Mouse (Mus musculus) E14TG2a.4 (cell line): ENCODE results near the gene Trpc4ap.
A peak's percentile ranks its signal among the peaks of the same experiment; 100 is the strongest.

Source experiments
- H3K27me3 ChIP-seq: 2 replicates; pipeline ENCODE4 v1.6.1; 2014; ENCODE audit warnings: low read length, control low read depth; ENCODE audit not compliant: insufficient read depth
- H3K36me3 ChIP-seq: 2 replicates; pipeline ENCODE4 v1.6.1; 2014; ENCODE audit warnings: low read length, control low read depth; ENCODE audit not compliant: insufficient read depth
- H3K4me1 ChIP-seq: replicated peaks from 2 replicates; pipeline ENCODE4 v1.6.1; 2014; ENCODE audit warnings: low read depth, low read length, control low read depth
- H3K4me3 ChIP-seq: replicated peaks from 2 replicates; pipeline ENCODE4 v1.5.1; 2014; ENCODE audit warnings: mild to moderate bottlenecking, low read length
- H3K9me3 ChIP-seq: 2 replicates; pipeline ENCODE4 v1.6.1; 2014; ENCODE audit warnings: low read length, control low read depth
- CTCF ChIP-seq: conservative IDR thresholded peaks from 2 replicates; pipeline ENCODE4 v1.5.1; 2014; ENCODE audit warnings: low read length
- NANOG ChIP-seq: IDR thresholded peaks from 2 replicates; pipeline ENCODE4 v1.6.1; 2014; ENCODE audit warnings: borderline replicate concordance, low read length, mixed read lengths
- POU5F1 ChIP-seq: IDR thresholded peaks from 2 replicates; pipeline ENCODE4 v1.6.1; 2014; ENCODE audit warnings: low read length, borderline replicate concordance

Trpc4ap gene

DNA sequence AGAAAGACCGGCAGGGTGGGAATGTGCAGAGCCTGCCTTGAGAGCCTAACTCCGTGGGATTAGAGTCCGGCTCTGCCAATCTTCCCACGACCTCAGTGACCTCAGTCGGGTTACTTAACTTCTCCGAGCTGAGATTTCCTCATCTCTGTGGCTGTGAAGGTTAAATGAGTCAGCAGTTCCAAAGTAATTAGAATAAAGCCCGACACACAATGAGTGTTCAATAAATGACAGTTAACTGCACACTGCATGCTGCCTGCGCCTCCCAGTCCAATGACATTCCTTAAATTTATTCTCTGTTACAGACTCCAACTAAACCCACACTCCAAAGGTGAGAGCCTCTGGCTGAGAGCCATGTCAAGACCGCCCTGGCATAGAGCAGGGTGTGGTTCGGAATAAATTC, 106.7 kb downstream of the Trpc4ap start:
- Histone ChIP-seq H3K4me1 (peaks cover 62% of the 10 kb centered on the region), H3K9me3 (no peaks in the 10 kb centered on the region), H3K27me3 (no peaks in the 10 kb centered on the region), H3K36me3 (peaks cover 20% of the 10 kb centered on the region), H3K4me3 (peak overlapping the region; percentile 43)
- TF ChIP-seq CTCF (no peak), POU5F1 (no peak), NANOG (peak; percentile 54; the same call in 1 of the 2 replicates)

DNA sequence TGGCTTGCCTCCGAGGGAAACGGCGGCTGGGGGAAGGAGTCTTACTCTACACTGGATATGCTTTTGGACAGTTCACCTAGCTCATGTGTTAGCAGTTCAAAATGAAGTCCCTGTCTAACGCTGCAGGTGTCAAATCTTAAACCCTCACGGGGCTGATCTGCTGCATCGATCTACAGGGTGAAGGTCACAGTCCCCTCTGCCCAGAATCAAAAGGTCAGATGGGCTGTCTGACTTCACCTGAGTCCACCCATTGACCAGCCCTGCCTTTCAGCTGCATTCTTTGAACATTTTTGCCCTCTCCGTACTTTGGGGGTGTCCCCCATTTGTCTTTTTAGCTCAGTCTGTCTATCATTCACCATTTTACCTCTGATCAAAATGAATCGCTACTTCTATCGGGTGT, 107.1 kb downstream of the Trpc4ap start:
- no peaks in the 10 kb centered on the region for H3K9me3 ChIP-seq
- H3K27me3 ChIP-seq: no peaks in the 10 kb centered on the region
- peaks cover 18% of the 10 kb centered on the region for H3K36me3 ChIP-seq
- peaks cover 58% of the 10 kb centered on the region for H3K4me1 ChIP-seq
- TF ChIP-seq CTCF: no peak
- TF ChIP-seq POU5F1: no peak
- TF ChIP-seq NANOG: no peak
- H3K4me3 ChIP-seq: peak overlapping the region; percentile 43
